In the genomic region with DNA sequence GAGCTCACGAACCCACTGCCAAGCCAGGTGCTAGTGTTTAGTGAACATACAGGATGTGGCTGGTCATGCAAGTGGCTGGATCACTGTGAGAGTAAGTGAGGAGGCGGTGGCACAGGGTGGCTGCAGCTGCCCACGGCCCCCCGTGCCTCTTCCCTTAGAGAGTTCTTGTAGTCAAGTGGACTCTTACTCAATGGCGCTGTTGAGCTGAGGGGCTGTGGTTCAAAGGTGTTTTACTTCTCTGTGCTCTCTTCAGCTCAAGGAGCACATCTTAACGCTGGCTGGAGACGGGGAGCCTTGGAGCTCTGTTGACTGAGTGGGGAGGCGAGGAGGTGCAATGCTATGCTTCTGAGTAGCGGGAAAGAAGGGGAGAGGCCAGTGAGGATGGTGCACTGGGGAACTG, we compare ENCODE assay signal across 10 mouse cellular contexts.
"Had no signal": no experiment of that assay in that cellular context is flagged by ENCODE, and none has a peak within 500 bp of the region (broad histone marks: within the 10 kb centered on the region; RNA-seq: fewer than 3 reads in every experiment).

No protein-coding gene starts in this region.

- H3K4me2 ChIP-seq: limb, embryonic 15.5 days; liver, embryonic 12.5 days; midbrain, embryonic 13.5 days had no signal

- H3K9ac ChIP-seq: limb, embryonic 15.5 days; liver, embryonic 12.5 days; midbrain, embryonic 13.5 days had no signal

- H3K27me3 ChIP-seq: limb, embryonic 15.5 days; liver, embryonic 12.5 days; midbrain, embryonic 13.5 days had no signal

- DNase-seq: kidney, adult 11 months; kidney, adult 9 months; right cerebral cortex, postnatal 25 days; thymus, adult 18-20 months; thymus, postnatal 14 days had no signal

- H3K4me1 ChIP-seq: limb, embryonic 15.5 days; liver, embryonic 12.5 days; midbrain, embryonic 13.5 days had no signal

- H3K9me3 ChIP-seq: limb, embryonic 15.5 days; liver, embryonic 12.5 days; midbrain, embryonic 13.5 days had no signal

- ATAC-seq: hindbrain, postnatal 0 days; liver, embryonic 12.5 days; midbrain, embryonic 13.5 days had no signal

- H3K27ac ChIP-seq: hindbrain, postnatal 0 days; kidney, postnatal 0 days; limb, embryonic 15.5 days; liver, embryonic 12.5 days; midbrain, embryonic 13.5 days had no signal

- H3K4me3 ChIP-seq: limb, embryonic 15.5 days; liver, embryonic 12.5 days; midbrain, embryonic 13.5 days had no signal
